Mouse (Mus musculus): Measurements from ENCODE around the gene Hspb9. TPM values are rescaled to one million over a fixed set of nuclear protein-coding genes. Genes with fewer than 3 reads are reported as not detected.

Gene Hspb9
- total RNA-seq, 1 experiment from 2014 or later: not detected

- DNase-seq: peak; percentile 81
Observed at GRCm38 (mm10) chr11:100759611-100760233, 46.1 kb downstream of the Hspb9 start, which contains the start of gene Kcnh4. TSS of gene Kcnh4 (minus strand) at chr11:100759942.

- peak; percentile 96 for DNase-seq
Observed at GRCm38 (mm10) chr11:100761547-100762045, 47.9 kb downstream of the Hspb9 start.

- DNase-seq: no peak
Observed at GRCm38 (mm10) chr11:100762831-100763230, 49.2 kb downstream of the Hspb9 start, which contains the start of gene Hcrt. TSS of gene Hcrt (minus strand) at chr11:100762931.

Other genes with a start within 250 kb of the Hspb9 start
- gene Klhl11, start 241.1 kb upstream of the Hspb9 start, total RNA-seq (2021): 42.9 and 44.2 TPM in 2 replicates
- 805 and 809 TPM in 2 replicates for gene Acly, start 185.8 kb upstream of the Hspb9 start, total RNA-seq (2021)
- 1.3 TPM in 2 replicates for gene Ttc25, start 168.2 kb upstream of the Hspb9 start, total RNA-seq (2021)
- gene Cnp, start 138.9 kb upstream of the Hspb9 start, total RNA-seq (2021): 35.5 and 38.4 TPM in 2 replicates
- gene Nkiras2, start 94.6 kb upstream of the Hspb9 start, total RNA-seq (2021): 41.1 and 44.4 TPM in 2 replicates
- gene Dnajc7, start 93.7 kb upstream of the Hspb9 start, total RNA-seq (2021): 217 and 264 TPM in 2 replicates
- 0.19 TPM in 1 of 2 replicates, not detected in the other for gene Zfp385c, start 21.4 kb upstream of the Hspb9 start, total RNA-seq (2021)
- 15.8 and 16.2 TPM in 2 replicates for gene Dhx58, start 9.6 kb upstream of the Hspb9 start, total RNA-seq (2021)
- gene Kat2a, start 1.4 kb upstream of the Hspb9 start, total RNA-seq (2021): 39.9 and 44.6 TPM in 2 replicates
- gene Rab5c, start 24.4 kb downstream of the Hspb9 start, total RNA-seq (2021): 170 and 175 TPM in 2 replicates
- gene Kcnh4, start 46.1 kb downstream of the Hspb9 start, total RNA-seq (2021): 0.11 and 0.15 TPM in 2 replicates
- gene Hcrt, start 49.1 kb downstream of the Hspb9 start, total RNA-seq (2021): not detected in 2 replicates
- 19.7 and 19.9 TPM in 2 replicates for gene Ghdc, start 57.1 kb downstream of the Hspb9 start, total RNA-seq (2021)
- gene Stat5b, start 136.9 kb downstream of the Hspb9 start, total RNA-seq (2021): 72.8 and 74.6 TPM in 2 replicates
- 37.8 and 44.2 TPM in 2 replicates for gene Stat5a, start 145.5 kb downstream of the Hspb9 start, total RNA-seq (2021)
- 75.1 and 82.4 TPM in 2 replicates for gene Stat3, start 225.7 kb downstream of the Hspb9 start, total RNA-seq (2021)

Data from adrenal gland, postnatal 14 days (tissue).